Mouse (Mus musculus) cerebellum, adult 2 months (tissue): ENCODE measurements around the gene Olfr1411.

Source experiments
- CTCF ChIP-seq: fragments of 200-500 bp; IDR thresholded peaks from 2 replicates; pipeline ENCODE4 v1.5.1; 2011; ENCODE audit warnings: low read depth, mild to moderate bottlenecking, control low read depth, low read length, moderate library complexity, borderline replicate concordance; ENCODE audit not compliant: insufficient read depth
- POLR2A ChIP-seq: fragments of 200-500 bp; IDR thresholded peaks from 2 replicates; pipeline ENCODE4 v1.6.1; 2011; ENCODE audit warnings: low read length, control low read depth, borderline replicate concordance; ENCODE audit not compliant: insufficient read depth

- TF ChIP-seq POLR2A (no peak), CTCF (no peak)
These were observed 13.5 kb downstream of the Olfr1411 start for GRCm38 (mm10) chr1:92607711-92608110.
